Mouse (Mus musculus) gastrocnemius, postnatal 10 days (tissue): ENCODE measurements at regions not wholly inside any gene's neighbourhood (a gene's known extent, or its start where the extent isn't known, plus 50 kb on each side); places are given as distances from the start of the nearest gene placed in this dataset.

ENCODE experiments used
- DNase-seq: peaks from one replicate; pipeline ENCODE4 v3.0.0; 2021; ENCODE audit warnings: mixed read lengths

- no peak for DNase-seq
Measured at GRCm38 (mm10) chr3:57228400-57228799, 73.4 kb downstream of the Tm4sf1 start.

DNA sequence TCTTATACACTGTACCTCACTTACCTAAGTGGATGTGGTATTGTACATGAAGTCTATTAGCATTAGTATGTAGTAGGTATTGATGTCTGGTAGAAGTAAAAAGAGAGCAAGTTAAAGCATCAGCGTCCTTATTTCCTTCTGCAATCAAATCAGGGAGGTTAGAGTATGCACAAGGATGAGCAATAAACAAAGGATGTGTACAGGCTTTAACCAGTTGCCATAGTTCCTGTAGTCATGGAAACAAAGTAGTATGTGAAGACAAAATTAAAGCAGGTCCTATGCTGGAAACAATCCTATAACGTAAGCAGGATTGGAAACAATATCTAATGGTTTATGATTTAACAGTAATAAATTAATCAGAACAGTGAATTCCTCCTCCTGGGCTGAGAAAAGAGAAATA is 78.0 kb downstream of the Tm4sf1 start:
- DNase-seq, result no peak

DNA sequence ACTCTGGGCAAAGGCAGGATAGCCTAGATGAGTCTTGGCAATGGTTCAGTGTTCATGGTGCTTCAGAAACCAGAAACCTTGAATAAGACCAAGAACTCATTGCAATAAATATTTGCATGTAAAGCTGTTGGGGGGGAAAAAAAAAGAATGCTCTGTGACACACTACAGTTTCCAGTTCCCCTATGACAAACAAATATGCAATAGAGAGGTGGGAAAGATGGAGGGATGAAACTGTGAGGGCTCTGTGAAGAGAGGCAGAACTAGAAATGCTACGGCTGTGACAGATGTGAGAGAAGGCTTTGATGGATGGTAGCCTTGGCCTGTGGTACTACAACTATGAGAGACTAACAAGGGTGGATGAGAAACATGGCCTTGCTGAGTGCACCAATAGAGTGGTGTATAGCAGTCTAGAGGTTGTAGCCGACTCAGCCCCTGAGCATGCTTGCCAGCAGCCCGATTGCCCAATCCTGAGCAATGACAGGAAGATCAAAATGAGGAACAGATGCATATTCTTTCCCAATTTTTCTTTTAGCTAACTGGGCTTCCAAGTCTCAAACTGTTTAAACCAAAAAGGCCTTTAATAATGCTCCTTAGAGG is 79.4 kb downstream of the Tm4sf1 start:
- no peak for DNase-seq

GRCm38 (mm10) chr3:57218431-57218830 is 83.4 kb downstream of the Tm4sf1 start:
- no peak for DNase-seq

DNA sequence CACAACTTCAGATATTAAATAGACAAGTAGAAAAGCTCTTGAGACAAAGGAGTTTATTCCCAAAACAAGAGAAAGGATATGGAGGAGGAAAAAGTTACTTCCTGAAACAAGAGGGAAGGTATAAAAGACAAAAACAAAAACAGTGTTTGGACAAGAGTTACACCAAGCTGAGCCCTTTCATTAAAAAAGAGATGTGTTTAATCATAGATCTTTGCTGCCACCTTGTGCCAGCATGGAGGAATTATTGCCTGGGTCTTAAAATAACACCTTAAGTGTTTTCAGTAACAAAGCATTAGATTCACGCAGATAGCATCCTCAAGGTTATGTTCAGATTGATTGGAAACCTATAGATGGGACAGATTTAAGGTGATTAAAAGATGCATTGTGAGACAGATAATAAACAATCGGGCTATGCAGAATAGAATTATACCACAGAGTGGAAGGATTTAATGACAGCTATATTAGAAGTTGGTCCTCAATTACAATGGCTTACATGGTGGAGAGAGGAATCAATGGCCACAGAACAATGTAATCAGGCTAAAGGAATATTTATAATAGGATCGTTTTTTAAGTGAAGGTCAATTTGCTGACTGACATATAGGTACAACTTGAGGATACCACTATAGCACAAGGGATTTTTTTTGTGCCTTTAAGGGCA is 97.6 kb downstream of the Tm4sf1 start:
- DNase-seq, result peak; percentile 30

DNA sequence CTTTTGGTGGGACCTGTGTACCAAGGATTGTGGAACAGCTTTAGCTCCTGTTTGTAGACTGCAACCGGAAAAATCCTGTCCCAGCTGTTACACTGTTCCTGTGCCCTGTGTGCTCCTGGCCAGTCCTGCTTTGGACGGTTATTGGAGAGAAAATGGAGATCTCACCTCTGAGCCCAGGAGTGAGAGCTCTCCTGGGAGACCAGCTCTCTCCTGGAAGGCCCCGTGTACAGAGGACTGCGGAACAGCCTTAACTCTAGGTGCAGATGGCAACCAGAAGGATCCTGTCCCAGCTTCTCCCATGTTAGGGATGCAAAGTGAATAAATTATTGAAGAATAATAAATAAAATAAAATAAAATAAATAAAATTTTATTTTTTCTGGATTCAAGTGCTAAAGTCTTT is 98.4 kb downstream of the Tm4sf1 start:
- DNase-seq, result no peak

DNA sequence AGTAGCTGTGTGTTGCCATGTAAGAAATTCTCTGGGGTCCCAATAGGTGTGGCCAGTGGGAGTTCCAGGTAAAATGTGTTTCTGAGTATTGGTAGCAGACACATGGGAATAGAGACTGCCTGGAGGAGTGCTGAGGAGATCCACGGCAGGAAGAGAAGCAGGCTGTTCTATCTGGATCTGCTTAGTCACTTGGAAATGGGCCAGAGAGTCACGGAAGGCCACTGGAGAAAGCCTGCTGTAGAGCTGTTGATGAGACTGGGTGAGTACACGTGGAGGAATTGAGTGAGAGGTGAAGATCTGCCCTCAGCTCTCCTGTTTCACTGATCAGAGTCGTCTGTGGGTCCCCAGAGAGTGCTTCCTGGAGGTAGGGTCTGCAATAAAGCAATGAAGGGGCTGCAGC is 120.2 kb downstream of the Tm4sf1 start:
- no peak for DNase-seq

DNA sequence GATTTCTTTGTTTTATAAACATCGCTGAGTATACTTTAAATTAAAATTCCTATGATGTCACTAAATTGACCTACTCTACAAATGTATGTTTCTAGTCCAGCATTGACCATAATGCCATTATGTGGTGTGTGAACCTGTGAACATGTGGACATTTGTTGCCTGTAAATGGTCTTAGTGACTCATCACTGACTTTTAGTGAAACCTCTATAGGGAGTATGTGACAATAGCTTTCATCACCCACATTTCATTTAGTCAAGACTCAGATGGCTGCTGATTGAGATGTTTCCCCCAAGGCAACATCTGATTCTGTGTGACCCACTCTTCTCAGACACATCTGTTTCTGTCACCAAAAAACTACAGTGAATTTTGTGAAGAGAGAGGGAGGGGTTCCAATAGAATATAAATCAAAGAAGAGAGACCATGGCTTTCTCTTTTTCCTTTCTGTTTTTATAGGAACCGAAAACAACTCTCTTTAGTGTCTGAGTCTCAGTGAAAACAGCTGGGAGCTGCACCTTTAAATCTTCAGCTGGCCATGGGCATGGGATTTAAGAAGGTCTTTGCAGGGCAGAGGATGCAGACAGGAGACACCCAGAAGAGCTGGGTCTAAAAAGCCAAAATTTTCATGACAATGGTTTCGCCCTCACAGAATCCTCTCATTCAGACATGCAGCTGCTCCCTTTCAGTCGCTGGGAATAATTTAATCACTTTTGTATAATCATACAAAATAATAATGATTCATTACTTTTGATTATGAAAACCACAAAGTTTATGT is 148.4 kb downstream of the Tm4sf1 start:
- DNase-seq, result no peak

DNA sequence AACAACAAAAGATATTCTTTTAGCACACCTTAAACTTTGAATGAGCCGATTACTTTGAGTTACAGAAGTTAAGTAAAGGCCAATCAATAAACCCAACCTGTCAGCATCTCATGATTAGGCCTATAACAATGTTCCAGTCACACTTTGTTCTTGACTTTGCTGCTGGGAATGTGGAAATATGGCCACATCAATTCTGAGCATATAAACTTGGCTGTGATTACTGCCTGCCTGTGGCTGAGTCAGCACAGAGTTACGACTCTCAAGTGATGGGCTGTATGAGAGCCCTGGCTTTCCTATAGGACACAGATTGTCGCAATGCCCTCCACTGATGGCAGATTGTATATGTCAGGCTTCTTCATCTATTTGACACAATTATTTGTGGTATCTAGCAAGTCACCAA is 152.6 kb downstream of the Tm4sf1 start:
- DNase-seq, result no peak

GRCm38 (mm10) chr3:57136847-57137246 is 164.9 kb downstream of the Tm4sf1 start:
- peak; percentile 4 for DNase-seq

- no peak for DNase-seq
Measured at GRCm38 (mm10) chr3:57128606-57129005, 173.2 kb downstream of the Tm4sf1 start.

GRCm38 (mm10) chr3:57125792-57126485 is 175.8 kb downstream of the Tm4sf1 start:
- no peak for DNase-seq

DNA sequence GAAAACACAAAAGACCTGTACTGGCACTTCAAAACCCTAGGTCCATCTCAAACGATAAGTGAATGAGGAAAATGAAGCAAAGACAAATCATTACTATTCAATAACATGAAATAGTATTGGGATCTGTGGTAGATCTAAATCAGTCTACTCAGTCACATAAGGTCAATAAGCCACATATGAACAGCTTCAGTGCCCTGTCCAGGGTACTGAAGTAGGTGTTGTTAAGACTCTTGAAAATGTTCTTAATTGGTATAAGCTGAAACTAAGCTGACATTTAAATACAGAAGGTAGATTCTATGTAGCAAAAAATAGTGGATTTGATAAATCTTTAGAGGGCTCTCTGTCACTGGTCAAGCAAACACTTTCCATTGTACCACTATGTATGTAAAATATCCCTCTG is 183.8 kb downstream of the Tm4sf1 start:
- DNase-seq, result no peak

DNA sequence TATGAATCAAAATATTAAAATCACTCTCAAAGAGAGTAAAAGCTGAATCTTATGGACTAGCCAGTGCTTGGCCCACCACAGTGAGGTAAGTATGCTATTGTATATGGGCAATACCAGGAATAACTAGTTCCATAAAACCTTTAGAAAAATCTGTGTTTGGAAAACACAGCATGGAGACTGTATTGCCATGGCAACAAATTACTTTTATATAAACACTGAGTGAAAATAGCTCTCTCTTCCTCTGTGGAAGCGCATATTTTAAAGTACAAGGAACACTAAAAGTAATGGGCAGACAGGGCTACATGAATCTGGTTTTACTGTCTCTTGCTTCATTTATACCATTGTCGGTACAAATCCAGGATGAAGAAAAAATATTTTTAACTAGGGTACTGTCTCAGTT is 199.5 kb downstream of the Tm4sf1 start:
- no peak for DNase-seq

GRCm38 (mm10) chr3:57100515-57100914 is 201.3 kb downstream of the Tm4sf1 start:
- no peak for DNase-seq

- DNase-seq, result no peak
Measured at GRCm38 (mm10) chr3:57094936-57095335, 206.9 kb downstream of the Tm4sf1 start.

DNA sequence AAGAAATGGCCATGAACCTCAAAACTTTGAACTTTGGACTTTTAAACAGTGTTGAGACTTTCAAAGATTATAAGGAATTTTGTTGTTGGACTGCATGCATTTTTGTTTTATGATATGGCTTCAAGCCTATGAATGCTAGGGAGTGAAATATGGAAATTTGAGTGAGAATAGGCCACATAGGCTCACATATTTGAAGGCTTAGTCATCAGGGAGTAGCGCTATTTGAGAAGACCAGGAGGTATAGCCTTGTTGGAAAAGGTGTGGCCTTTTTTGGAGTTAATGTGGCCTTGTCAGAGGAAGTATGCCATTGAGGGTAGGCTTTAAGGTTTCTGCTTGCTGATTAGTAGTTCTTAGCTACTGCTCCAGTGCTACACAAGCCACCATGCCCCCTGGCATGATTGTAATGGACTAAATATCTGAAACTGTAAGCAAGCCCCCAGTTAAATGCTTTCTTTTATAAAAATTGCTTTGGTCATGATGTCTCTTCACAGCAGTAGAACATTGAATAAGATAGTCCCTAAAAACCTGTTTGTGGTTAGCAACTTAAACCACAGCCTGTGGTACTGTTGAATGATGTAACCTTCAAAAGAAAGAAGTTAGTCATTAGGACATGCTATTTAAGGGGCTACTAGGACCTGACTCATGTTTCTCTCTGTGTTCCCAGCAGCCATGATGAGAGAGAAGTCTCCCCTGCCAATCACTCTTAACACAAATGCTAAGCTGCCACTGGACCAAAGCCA is 208.4 kb downstream of the Tm4sf1 start:
- no peak for DNase-seq

DNA sequence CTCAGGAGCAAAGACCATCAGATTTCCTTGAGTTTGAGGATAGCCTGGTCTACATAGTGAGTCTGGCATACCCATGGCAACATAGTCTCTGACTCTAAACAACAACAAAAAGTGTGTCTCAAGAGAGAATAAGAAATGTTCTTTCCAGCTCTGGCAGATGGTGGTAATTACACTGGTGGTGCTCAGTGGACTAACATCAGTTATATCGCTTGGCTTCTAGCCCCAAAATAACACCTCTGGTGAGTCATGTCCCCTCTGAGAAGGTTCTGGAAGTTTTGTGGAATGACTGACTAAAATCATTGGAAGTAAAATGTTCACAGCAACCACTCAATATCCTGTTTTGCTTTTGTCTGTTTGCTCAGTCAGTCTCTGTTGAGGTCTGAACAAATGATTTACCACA is 227.3 kb downstream of the Tm4sf1 start:
- DNase-seq, result no peak

GRCm38 (mm10) chr3:57073962-57074506 is 227.8 kb downstream of the Tm4sf1 start:
- no peak for DNase-seq

DNA sequence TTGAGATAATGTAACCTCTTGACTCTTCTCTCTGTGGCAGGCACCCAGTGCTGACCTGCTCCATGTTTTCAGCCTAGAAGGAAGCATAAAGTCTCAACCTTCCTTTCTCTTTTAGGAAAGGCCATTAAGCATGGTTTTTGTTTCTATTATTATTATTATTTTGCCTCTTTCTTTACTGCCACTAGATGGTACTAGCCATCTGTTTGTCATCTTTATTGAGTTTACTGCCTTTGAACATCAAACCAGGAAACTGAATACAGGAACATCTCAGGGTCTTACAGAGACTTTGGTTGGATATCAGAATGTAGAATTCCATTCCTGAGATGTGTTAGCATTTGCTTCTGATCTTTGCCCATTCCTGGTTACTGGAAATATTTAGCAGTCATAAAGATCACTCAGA is 268.8 kb downstream of the Tm4sf1 start:
- DNase-seq, result no peak

GRCm38 (mm10) chr3:57018171-57018570 is 283.6 kb downstream of the Tm4sf1 start:
- no peak for DNase-seq

GRCm38 (mm10) chr3:56981305-56981660 is 320.5 kb downstream of the Tm4sf1 start:
- DNase-seq, result no peak
